Mouse (Mus musculus): ENCODE data around the gene Kcnd3. TPM values are rescaled to one million over a fixed set of nuclear protein-coding genes. Genes with fewer than 3 reads are reported as not detected.
A peak's percentile ranks its signal among the peaks of the same experiment; 100 is the strongest.

The Kcnd3 gene
- polyA plus RNA-seq, 1 experiment from 2014 or later = 4.6 TPM

GRCm38 (mm10) chr3:105600483-105600882 is 148.4 kb downstream of the Kcnd3 start:
- Histone ChIP-seq H3K27me3 (no peaks in the 10 kb centered on the region), H3K4me3 (no peak overlapping the region), H3K36me3 (no peaks in the 10 kb centered on the region), H3K27ac (replicated peaks) (no peak overlapping the region), H3K4me1 (replicated peaks) (no peaks in the 10 kb centered on the region; the same call in 1 of the 2 replicates), H3K4me2 (no peak overlapping the region), H3K9me3 (no peaks in the 10 kb centered on the region), H3K9ac (no peak overlapping the region)
- 88% methylated on average over 4 of the region's 4 CpGs for WGBS
- no peak for ATAC-seq (ENCODE audit: low read depth)

DNA sequence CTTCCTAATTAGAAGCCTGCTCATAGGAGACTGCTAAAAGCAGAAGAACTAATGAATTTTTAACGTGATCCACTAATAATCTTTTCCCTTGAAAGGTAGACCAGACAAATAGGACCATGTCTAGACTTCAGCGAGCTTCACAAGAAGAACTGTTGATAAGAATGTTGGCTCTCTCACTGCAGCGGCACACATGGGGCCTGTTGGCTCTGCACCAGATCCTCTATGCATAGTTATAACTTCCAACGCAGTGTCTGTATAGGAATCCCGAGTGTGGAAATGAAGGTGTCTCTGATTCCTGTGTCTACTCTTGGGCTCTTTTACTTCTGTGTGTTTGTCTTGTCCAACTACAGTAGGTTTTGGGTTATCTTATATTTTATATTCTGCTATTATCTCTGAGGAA is 150.8 kb downstream of the Kcnd3 start:
- H3K27ac ChIP-seq (replicated peaks) = no peak overlapping the region
- 83% methylated on average over 5 of the region's 5 CpGs for WGBS
- H3K4me3 ChIP-seq = no peak overlapping the region
- no peaks in the 10 kb centered on the region for H3K36me3 ChIP-seq
- H3K4me1 ChIP-seq (replicated peaks) = no peaks in the 10 kb centered on the region; the same call in 1 of the 2 replicates
- no peaks in the 10 kb centered on the region for H3K9me3 ChIP-seq
- no peaks in the 10 kb centered on the region for H3K27me3 ChIP-seq
- no peak overlapping the region for H3K4me2 ChIP-seq
- no peak for ATAC-seq (ENCODE audit: low read depth)
- H3K9ac ChIP-seq = no peak overlapping the region

GRCm38 (mm10) chr3:105605726-105606125 is 153.6 kb downstream of the Kcnd3 start:
- Histone ChIP-seq H3K27me3 (no peaks in the 10 kb centered on the region), H3K4me3 (no peak overlapping the region), H3K36me3 (no peaks in the 10 kb centered on the region), H3K9me3 (no peaks in the 10 kb centered on the region), H3K4me2 (no peak overlapping the region), H3K27ac (replicated peaks) (no peak overlapping the region), H3K9ac (no peak overlapping the region), H3K4me1 (replicated peaks) (no peaks in the 10 kb centered on the region; the same call in 1 of the 2 replicates)
- 89% methylated on average over 5 of the region's 5 CpGs for WGBS
- no peak for ATAC-seq (ENCODE audit: low read depth)

DNA sequence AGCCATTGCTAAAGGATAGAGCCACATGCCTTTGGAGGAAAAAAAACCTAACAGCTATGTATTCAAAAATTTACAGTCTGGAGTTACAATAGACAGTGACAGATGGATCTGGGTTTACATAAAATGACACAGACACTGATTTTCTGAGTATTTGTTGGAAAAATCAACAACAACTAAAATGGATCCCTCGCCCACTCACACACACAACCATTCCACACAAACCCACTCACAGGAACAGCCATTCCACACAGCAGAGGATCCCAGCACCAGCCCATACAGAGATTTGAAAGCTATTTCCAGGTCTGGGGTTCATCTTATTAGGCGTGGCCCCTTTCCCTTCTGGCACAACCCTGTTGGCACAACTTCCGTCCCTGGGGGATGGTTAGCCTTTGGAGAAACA is 156.7 kb downstream of the Kcnd3 start:
- no peaks in the 10 kb centered on the region for H3K36me3 ChIP-seq
- no peak for ATAC-seq (ENCODE audit: low read depth)
- WGBS = 87% methylated on average over 3 of the region's 3 CpGs
- H3K4me2 ChIP-seq = no peak overlapping the region
- no peak overlapping the region for H3K9ac ChIP-seq
- no peaks in the 10 kb centered on the region for H3K27me3 ChIP-seq
- H3K4me3 ChIP-seq = no peak overlapping the region
- H3K9me3 ChIP-seq = no peaks in the 10 kb centered on the region
- H3K4me1 ChIP-seq (replicated peaks) = peaks cover 4% of the 10 kb centered on the region
- H3K27ac ChIP-seq (replicated peaks) = no peak overlapping the region

- Histone ChIP-seq H3K36me3 (no peaks in the 10 kb centered on the region), H3K4me1 (replicated peaks) (peaks cover 4% of the 10 kb centered on the region), H3K27me3 (no peaks in the 10 kb centered on the region), H3K27ac (replicated peaks) (0 out of 2 replicates have a peak overlapping the region, but pooled peaks have one; percentile 25), H3K9me3 (no peaks in the 10 kb centered on the region), H3K9ac (no peak overlapping the region), H3K4me2 (no peak overlapping the region), H3K4me3 (no peak overlapping the region)
- ATAC-seq (ENCODE audit: low read depth) = no peak
- 81% methylated on average over 7 of the region's 7 CpGs for WGBS
Measured at GRCm38 (mm10) chr3:105611531-105612422, 159.6 kb downstream of the Kcnd3 start.

DNA sequence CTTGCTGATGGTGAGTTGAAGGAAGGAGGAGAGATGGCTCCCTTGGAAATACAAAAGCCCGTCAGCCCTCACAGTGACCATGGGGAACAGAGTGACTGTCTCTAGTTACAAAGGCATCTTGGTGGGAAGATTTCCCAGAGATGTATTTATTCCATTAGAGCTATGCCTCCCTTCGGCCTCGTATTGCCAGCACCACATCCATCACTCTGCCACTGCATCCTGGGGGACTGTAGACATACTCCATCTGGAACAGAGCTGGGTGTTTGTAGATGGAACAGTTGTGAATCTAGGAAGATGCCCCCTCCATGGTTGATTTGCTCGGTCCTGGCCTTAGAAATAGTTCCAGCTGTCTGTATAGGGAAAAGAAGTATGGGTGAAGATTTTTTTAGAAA is 160.3 kb downstream of the Kcnd3 start:
- Histone ChIP-seq H3K4me1 (replicated peaks) (peaks cover 4% of the 10 kb centered on the region), H3K9me3 (no peaks in the 10 kb centered on the region), H3K36me3 (no peaks in the 10 kb centered on the region), H3K27me3 (no peaks in the 10 kb centered on the region), H3K4me2 (no peak overlapping the region), H3K4me3 (no peak overlapping the region), H3K9ac (no peak overlapping the region), H3K27ac (replicated peaks) (0 out of 2 replicates have a peak overlapping the region, but pooled peaks have one; percentile 25)
- ATAC-seq (ENCODE audit: low read depth) = no peak
- 58% methylated on average over 4 of the region's 4 CpGs for WGBS

GRCm38 (mm10) chr3:105616861-105617743 is 165.0 kb downstream of the Kcnd3 start:
- 90% methylated on average over 2 of the region's 2 CpGs for WGBS
- Histone ChIP-seq H3K27ac (replicated peaks) (no peak overlapping the region), H3K4me3 (no peak overlapping the region), H3K36me3 (no peaks in the 10 kb centered on the region), H3K9ac (no peak overlapping the region), H3K4me2 (no peak overlapping the region), H3K27me3 (no peaks in the 10 kb centered on the region), H3K4me1 (replicated peaks) (peaks cover under 1% of the 10 kb centered on the region; the same call in 1 of the 2 replicates), H3K9me3 (no peaks in the 10 kb centered on the region)
- no peak for ATAC-seq (ENCODE audit: low read depth)

DNA sequence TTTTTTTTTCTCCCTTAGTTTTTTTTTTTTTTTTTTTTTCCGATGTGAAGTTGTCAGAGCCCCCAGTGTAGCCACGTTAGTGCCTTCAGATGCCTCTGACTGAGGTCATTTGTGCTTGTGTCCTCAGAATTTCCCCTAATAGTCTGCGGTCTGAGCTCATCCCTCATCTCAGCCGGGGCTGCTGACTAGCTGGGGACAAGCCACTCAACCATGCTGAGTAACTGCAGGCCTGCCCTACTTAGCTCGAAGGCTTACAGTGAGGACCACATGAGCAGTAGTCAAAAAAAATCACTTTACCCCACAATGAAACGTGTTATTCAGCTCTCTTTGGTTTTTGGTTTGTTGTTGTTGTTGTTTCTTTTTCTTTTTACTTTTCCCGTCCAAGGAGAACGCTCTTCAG is 169.0 kb downstream of the Kcnd3 start:
- H3K4me1 ChIP-seq (replicated peaks) = no peaks in the 10 kb centered on the region
- no peak for ATAC-seq (ENCODE audit: low read depth)
- no peak overlapping the region for H3K27ac ChIP-seq (replicated peaks)
- no peaks in the 10 kb centered on the region for H3K9me3 ChIP-seq
- no peak overlapping the region for H3K4me2 ChIP-seq
- no peak overlapping the region for H3K9ac ChIP-seq
- no peaks in the 10 kb centered on the region for H3K27me3 ChIP-seq
- H3K4me3 ChIP-seq = no peak overlapping the region
- H3K36me3 ChIP-seq = no peaks in the 10 kb centered on the region
- WGBS = 71% methylated on average over 8 of the region's 8 CpGs

GRCm38 (mm10) chr3:105623137-105623536 is 171.0 kb downstream of the Kcnd3 start:
- Histone ChIP-seq H3K36me3 (no peaks in the 10 kb centered on the region), H3K9me3 (no peaks in the 10 kb centered on the region), H3K4me2 (no peak overlapping the region), H3K4me3 (no peak overlapping the region), H3K27me3 (no peaks in the 10 kb centered on the region), H3K9ac (no peak overlapping the region), H3K4me1 (replicated peaks) (no peaks in the 10 kb centered on the region; the same call in 1 of the 2 replicates), H3K27ac (replicated peaks) (no peak overlapping the region)
- ATAC-seq (ENCODE audit: low read depth) = no peak
- 49% methylated on average over 4 of the region's 4 CpGs for WGBS

- Histone ChIP-seq H3K9ac (no peak overlapping the region), H3K9me3 (no peaks in the 10 kb centered on the region), H3K27me3 (no peaks in the 10 kb centered on the region), H3K27ac (replicated peaks) (no peak overlapping the region), H3K4me2 (no peak overlapping the region), H3K36me3 (no peaks in the 10 kb centered on the region), H3K4me1 (replicated peaks) (no peaks in the 10 kb centered on the region; the same call in 1 of the 2 replicates), H3K4me3 (no peak overlapping the region)
- ATAC-seq (ENCODE audit: low read depth) = no peak
- WGBS = 87% methylated on average over 2 of the region's 2 CpGs
Measured at GRCm38 (mm10) chr3:105625961-105626360, 173.8 kb downstream of the Kcnd3 start.

DNA sequence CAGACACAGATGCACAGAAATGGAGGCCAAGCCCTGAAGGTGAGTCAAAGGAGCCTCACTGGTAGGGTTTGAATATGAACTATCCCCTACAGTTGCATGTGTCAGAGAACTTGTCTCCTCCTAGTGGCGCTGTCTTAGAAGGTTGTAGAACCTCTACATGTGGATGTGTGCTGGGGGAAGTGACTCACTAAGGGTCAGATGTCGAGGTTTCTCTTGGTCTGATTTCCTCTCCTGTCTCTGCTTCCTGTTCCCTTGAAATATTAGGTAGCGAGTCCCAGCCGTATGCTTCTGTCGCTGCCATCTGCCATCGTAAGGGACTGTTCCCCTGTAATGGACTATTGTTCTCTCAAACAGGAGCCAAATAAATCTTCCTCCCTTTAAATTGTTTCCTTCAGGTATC is 175.1 kb downstream of the Kcnd3 start:
- Histone ChIP-seq H3K9me3 (no peaks in the 10 kb centered on the region), H3K4me1 (replicated peaks) (peaks cover 4% of the 10 kb centered on the region), H3K36me3 (no peaks in the 10 kb centered on the region), H3K4me2 (no peak overlapping the region), H3K9ac (no peak overlapping the region), H3K4me3 (no peak overlapping the region), H3K27me3 (no peaks in the 10 kb centered on the region), H3K27ac (replicated peaks) (no peak overlapping the region)
- ATAC-seq (ENCODE audit: low read depth) = no peak
- 51% methylated on average over 6 of the region's 6 CpGs for WGBS

- H3K4me3 ChIP-seq = no peak overlapping the region
- no peaks in the 10 kb centered on the region for H3K36me3 ChIP-seq
- no peak for ATAC-seq (ENCODE audit: low read depth)
- no peak overlapping the region for H3K27ac ChIP-seq (replicated peaks)
- H3K9me3 ChIP-seq = no peaks in the 10 kb centered on the region
- 55% methylated on average over 2 of the region's 2 CpGs for WGBS
- H3K27me3 ChIP-seq = no peaks in the 10 kb centered on the region
- H3K4me2 ChIP-seq = no peak overlapping the region
- peaks cover 12% of the 10 kb centered on the region for H3K4me1 ChIP-seq (replicated peaks)
- H3K9ac ChIP-seq = no peak overlapping the region
Measured at GRCm38 (mm10) chr3:105632296-105632695, 180.2 kb downstream of the Kcnd3 start.

All from neural tube, embryonic 13.5 days (tissue).